Mouse (Mus musculus) adrenal gland, postnatal 36 days (tissue): Measurements from ENCODE around the gene Mcur1. TPM values are rescaled to one million over a fixed set of nuclear protein-coding genes. Genes with fewer than 3 reads are reported as not detected.

Experiments used
- total RNA-seq, 2 experiments: library from RNA; stranded (reverse); gene quantifications; 2 replicates each; pipeline ENCODE4 v1.2.3; 2021

The Mcur1 gene
- total RNA-seq, 2 experiments from 2014 or later, result 37.6 to 40.5 TPM

Other genes starting within 250 kb of the Mcur1 start
- 10 to 100 TPM; 21.6 to 28.2 TPM for gene Sirt5, start 194.7 kb downstream of the Mcur1 start, total RNA-seq
- 100 to 1,000 TPM; 108 to 120 TPM for gene Nol7, start 161.8 kb downstream of the Mcur1 start, total RNA-seq
- 10 to 100 TPM; 66.8 to 76.9 TPM for gene Ranbp9, start 78.9 kb downstream of the Mcur1 start, total RNA-seq
- 1 to 10 TPM in 1 of 2 experiments, under 1 TPM in 1; 0.33 to 1.7 TPM for gene Rnf182, start 55.5 kb upstream of the Mcur1 start, total RNA-seq
- gene Cd83, start 224.6 kb upstream of the Mcur1 start, total RNA-seq, result 1 to 10 TPM; 3.2 to 4.0 TPM